Mouse (Mus musculus): ENCODE data around the gene Nup133.

Gene Nup133

DNA sequence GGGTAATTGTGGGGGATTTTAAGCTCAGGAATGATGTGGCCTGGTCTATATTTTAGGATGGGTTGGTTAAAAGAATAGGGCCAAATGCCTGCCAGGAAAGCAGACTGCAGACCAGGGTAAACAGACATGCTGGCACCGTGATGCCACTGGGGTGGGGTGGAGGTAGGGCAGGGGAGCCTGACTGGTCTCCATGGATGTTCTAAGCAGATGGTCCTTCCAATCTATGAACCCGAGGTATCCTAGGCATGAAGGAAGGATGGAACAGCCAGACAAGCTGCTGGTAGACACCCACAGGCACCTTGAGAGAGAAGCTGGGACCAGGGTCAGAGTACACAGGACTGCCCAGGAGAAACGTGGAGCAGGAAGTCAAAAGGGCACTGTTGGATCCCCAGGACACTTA is 101.5 kb downstream of the Nup133 start:
- no peak for DNase-seq (ENCODE audit: low spot score in 2 of 2)

Measured in spleen, postnatal 4 days (tissue).